Mouse (Mus musculus) ovary, postnatal 14 days (tissue): ENCODE measurements around the gene Car5b.
A peak's percentile ranks its signal among the peaks of the same experiment; 100 is the strongest.

Source experiments
- DNase-seq: peaks from one replicate; pipeline ENCODE4 v3.0.0; 2022; ENCODE audit warnings: low spot score

Gene Car5b

GRCm38 (mm10) chrX:163958467-163958875, 69.3 kb downstream of the Car5b start, which contains the start of gene Zrsr2:
TSS of gene Zrsr2 (minus strand) at chrX:163958661.
- DNase-seq = peak; percentile 47

GRCm38 (mm10) chrX:163957803-163958466, 69.9 kb downstream of the Car5b start:
- peak; percentile 19 for DNase-seq

- DNase-seq = no peak
These were observed 70.4 kb downstream of the Car5b start for GRCm38 (mm10) chrX:163957381-163957780.

- DNase-seq = no peak
These were observed 76.2 kb downstream of the Car5b start for GRCm38 (mm10) chrX:163951618-163952017.

- DNase-seq = no peak
These were observed 83.4 kb downstream of the Car5b start for GRCm38 (mm10) chrX:163944381-163944780.

- no peak for DNase-seq
These were observed 89.2 kb downstream of the Car5b start for GRCm38 (mm10) chrX:163938587-163938986.

- DNase-seq = no peak
These were observed 93.1 kb downstream of the Car5b start for GRCm38 (mm10) chrX:163934731-163935130.

GRCm38 (mm10) chrX:163929550-163929949, 98.2 kb downstream of the Car5b start:
- DNase-seq = no peak
